Mouse (Mus musculus) frontal cortex, postnatal 14 days (tissue): ENCODE measurements around the gene Mycbp.
"Not testable (repeated sequence)": the region's sequence is repeated elsewhere in the genome, so short reads cannot be mapped to it uniquely, and the experiment has no call there.

Experiments used
- DNase-seq, 2 experiments: peaks; one replicate each; pipeline ENCODE4 v3.0.0; 2022; ENCODE audit warnings: low spot score in 2 of 2

Mycbp gene

DNA sequence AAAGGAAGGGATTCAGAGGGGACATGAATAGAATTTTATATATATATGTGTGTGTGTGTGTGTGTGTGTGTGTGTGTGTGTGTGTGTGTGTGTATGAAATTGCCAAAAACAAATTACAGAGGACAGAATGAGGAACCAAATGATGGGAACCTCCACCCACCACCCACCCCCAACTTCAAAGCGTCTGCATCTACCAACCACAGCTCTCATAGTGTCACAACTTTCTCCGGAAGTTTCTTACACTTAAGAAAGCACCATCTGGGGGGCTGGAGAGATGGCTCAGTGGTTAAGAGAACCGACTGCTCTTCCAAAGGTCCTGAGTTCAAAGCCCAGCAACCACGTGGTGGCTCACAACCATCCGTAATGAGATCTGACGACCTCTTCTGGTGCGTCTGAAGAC lies 36.2 kb downstream of the Mycbp start:
- not testable (repeated sequence) for DNase-seq

DNA sequence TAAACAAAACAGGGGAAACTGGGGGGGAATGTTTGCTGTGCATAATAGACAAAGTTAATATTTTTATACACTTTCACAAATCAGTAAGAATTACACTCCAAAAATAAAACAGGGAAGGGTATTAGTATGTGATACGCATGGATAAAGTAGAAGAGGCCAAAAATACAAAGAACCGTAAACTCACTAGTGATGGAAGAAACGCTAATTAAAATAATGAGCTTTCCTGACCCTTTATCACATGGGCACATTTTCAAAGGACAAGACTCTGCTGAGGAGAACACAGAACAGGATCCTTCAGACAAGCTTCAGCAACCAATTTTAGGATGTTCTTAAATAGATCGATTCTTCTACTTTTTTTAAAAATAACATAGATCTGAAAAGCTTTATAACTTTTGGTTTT lies 42.1 kb downstream of the Mycbp start:
- no peak for DNase-seq

DNA sequence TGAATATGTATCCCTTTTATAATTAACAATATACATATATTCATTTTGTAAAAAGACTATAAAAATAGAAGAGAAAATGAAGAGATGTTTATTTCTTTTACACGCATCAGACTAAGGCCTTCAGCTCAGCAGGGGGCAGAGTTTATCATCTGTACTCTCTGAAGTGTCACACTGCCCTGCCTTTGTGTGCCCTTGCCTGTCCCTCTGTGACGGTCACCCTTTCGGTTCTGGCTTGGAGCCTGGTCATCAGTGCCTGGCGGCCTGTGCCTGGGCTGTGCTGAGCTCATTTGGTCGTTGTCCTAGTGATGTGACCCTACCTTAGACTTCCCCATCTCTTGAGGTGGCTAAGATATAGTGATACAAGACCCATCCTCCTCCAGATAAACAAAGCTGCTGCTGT lies 42.5 kb downstream of the Mycbp start:
- DNase-seq: no peak

DNA sequence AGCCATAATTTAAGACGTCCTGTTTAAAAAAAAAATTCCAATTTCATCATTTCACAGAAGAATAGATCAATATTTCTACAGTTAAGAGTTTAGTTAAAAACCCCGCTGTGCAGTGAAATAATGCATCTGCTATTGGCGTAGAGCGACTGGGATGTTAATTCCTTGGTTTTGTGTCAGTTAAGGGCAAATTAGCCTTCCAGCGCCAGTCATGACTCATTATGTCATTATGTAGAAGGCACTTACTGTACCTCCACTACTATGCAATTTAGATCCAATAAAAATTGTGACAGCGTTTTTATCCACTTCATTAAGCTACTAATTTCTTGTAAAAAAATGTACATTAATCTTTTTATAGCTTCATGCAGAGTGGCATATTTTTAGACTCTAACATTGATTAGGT lies 44.3 kb downstream of the Mycbp start:
- DNase-seq: no peak

- no peak for DNase-seq
Observed at GRCm38 (mm10) chr4:123949649-123950048, 45.0 kb downstream of the Mycbp start.

DNA sequence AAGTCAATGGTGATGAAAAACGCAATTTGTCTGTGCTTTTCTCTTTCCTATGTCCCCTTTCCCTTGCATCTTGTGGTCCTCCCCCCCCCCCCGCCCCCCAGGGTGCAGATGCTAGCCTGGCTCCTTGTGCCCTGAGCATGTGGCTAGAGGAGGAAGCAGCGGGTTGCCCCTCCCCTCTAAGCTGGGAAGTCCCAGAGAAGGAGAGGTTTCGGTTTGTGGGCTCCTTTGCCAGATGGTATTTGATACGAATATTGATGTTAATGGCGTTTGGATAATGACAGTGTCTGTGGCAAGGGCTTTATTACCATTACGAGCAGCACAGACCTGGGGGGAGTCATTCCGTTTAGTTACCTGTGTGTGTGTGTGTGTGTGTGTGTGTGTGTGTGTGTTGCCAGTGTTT lies 47.4 kb downstream of the Mycbp start:
- no peak for DNase-seq

DNA sequence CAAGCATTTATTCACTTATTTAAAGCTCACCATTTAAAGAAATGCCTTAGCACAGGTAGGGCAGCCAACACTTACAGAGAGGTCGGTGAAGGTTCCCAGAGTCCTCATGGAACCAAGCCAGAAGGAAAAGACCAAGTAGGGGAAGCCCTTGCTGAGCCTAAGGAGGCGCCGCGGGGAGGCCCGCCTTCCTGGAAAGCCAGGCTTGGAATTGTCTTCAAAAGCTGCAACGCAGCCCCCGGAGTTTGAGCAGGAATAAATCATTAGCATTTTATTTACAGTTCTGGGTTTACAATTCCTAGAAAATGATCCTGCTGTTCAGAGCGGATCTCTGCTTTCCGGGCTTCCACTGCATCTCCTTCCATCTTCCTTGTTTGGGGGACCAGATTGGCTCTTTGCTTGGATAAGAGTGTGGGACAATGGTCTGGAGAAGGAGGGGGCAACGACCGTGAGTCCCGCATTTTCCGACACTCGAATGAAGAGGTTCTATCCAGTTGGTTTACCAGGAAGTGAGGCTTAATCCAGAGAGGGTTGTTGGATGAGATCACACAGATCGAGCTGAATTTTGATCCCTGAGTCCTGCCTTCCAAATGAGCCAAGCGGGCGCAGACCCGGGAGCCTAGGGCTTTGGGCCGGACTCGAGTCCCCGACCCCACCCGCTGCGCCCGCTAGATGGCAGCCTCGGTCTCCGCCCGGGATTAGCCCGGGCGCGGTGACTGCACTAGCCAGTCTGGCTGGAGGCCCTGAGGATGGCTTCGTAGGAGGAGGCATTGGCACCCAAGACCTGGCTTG lies 52.3 kb downstream of the Mycbp start:
- peak; percentile 42 to 72 for DNase-seq

GRCm38 (mm10) chr4:123957492-123957808 lies 52.8 kb downstream of the Mycbp start:
- DNase-seq: no peak

GRCm38 (mm10) chr4:123957891-123958290 lies 53.3 kb downstream of the Mycbp start:
- no peak for DNase-seq

- no peak for DNase-seq
Observed at GRCm38 (mm10) chr4:123960955-123961354, 56.3 kb downstream of the Mycbp start.
